Mouse (Mus musculus) embryo, embryonic 11 days (tissue): Measurements from ENCODE around the gene Ankrd63.

Experiments
- DNase-seq: peaks from one replicate; pipeline ENCODE4 v3.0.0-alpha.2; 2015

Gene Ankrd63

GRCm38 (mm10) chr2:118687791-118688190, 16.0 kb downstream of the Ankrd63 start:
- DNase-seq = no peak

GRCm38 (mm10) chr2:118686693-118687092, 17.1 kb downstream of the Ankrd63 start:
- DNase-seq = no peak

- DNase-seq = no peak
These were observed 18.7 kb downstream of the Ankrd63 start for GRCm38 (mm10) chr2:118685088-118685487.

DNA sequence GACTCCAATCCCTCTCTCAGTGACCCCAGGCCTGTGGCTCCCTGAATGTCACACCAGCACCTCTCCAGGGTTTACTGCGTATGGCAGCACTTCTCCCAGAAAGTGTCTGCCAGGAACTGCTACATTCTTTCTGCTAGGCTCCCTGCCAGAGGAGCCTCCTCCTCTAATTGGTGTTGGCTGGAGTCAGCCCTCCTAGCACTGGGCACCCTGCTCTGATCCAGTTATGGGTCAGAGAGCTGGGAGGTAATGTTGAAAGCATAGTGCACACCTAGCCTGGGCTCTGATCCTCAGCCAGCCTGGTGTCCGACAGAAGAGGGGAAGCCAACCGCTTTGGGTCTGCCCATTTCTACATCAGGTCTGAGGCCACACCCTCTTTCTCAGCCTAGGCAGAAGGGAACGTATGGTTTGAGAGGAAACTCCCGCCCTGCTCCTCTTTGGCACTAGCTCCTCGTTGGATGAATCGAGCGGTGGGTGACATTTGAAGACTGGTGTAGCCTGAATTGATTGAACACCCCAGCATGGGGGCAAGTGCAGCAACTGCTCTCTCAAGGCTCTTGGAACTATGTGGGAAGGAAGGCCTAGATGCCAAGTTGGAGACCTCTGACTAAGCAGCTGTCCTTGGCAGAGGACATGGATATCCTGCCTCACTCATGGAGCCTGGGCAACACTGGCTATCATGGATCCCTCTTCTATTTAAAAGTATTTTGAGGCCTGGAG, 21.1 kb downstream of the Ankrd63 start:
- no peak for DNase-seq

- DNase-seq = no peak
These were observed 22.8 kb downstream of the Ankrd63 start for GRCm38 (mm10) chr2:118680926-118681325.

- no peak for DNase-seq
These were observed 24.2 kb downstream of the Ankrd63 start for GRCm38 (mm10) chr2:118679577-118679976.

DNA sequence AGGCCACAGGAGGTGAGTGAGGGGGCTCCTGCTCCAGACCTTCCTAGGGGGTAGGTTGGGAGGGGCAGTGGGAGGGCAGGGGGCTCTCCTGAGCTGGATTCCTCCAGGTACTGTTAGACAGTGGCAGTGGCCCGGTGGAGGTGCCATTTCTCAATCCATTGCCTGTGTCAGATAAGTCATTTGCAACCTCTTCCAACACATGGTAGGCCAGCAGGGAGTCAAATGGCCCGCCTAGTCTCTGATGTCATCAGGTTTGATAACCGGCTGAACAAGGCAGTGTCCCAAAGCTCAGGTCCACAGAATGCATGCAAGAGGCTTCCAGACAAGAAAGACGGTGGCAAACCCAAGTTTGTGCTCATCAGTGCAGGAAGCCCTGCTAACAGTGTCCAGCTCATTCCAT, 25.9 kb downstream of the Ankrd63 start:
- no peak for DNase-seq

GRCm38 (mm10) chr2:118676839-118677741, 26.7 kb downstream of the Ankrd63 start:
- peak; percentile 34 for DNase-seq

DNA sequence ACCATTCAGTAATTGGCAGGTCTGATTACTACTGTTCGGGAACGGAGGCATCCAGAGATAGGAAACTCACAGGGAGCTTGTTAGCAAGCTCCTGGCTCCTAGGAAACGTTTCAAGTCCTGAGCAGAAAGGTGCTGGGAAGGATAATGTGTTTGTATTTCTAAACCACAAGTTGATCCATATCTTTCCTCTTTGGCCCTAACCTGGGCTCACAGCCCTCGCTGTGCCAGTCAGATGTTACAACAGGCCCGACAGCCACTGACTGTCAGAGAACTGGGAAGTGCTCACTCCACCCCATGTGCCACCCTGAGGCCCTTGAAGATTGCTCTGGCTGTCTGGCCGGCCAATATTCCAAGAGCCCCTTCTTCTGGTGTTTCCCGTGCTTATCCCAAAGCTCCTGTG, 29.3 kb downstream of the Ankrd63 start:
- no peak for DNase-seq

DNA sequence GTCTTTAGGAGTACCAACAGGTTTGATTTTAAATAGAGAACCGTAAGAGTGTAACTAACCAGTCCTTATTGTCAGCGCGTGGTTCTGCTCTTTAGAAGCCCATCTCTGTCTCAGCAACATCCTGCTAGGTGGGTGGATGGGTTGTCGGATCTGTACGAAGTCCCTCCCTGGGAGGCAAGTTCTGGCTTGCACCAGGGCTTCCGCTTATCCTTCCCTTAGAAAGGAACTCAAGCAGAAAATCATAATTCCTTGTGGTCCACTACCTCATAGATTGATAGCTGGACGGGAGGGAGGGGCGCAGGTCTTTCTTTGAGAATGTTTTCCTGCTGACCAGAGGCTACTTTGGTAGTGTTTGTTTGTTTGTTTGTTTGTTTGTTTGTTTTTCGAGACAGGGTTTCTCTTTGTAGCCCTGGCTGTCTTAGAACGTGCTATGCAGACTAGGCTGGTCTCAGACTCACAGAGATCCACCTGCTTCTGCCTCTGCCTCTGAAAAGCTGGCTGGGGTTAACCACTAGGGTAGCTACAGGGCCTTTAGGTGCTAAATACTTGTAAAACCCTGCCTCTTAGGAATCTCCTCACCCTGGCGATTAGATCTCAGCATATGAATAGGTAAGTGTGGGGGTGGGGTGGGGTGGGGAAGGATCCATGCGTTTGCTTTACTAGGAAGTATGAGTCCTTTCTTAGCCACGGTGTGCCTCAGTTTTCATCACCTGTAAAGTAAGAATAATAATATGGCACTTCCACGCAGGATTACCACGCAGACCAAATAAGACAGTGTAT, 29.9 kb downstream of the Ankrd63 start:
- no peak for DNase-seq

DNA sequence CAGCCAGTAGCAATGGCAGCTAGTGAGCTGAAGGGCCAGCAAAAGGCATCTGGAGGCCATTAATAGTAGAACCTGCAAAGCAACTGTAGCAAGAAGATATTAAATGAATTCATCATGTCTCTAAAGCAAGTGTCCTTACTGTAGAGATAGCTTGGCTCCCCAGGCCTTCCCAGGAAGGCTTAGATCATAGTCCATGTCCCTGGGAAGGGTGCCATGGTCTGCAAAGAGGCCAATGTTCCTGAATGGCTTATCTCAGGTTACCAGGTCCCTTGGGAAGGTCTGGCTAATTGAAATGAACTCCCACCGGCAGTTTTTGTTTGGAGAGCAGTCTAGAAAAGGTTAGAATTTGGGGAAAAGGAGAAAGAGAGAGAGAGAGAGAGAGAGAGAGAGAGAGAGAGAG, 32.0 kb downstream of the Ankrd63 start:
- DNase-seq = no peak

GRCm38 (mm10) chr2:118669785-118670184, 34.0 kb downstream of the Ankrd63 start:
- DNase-seq = no peak

DNA sequence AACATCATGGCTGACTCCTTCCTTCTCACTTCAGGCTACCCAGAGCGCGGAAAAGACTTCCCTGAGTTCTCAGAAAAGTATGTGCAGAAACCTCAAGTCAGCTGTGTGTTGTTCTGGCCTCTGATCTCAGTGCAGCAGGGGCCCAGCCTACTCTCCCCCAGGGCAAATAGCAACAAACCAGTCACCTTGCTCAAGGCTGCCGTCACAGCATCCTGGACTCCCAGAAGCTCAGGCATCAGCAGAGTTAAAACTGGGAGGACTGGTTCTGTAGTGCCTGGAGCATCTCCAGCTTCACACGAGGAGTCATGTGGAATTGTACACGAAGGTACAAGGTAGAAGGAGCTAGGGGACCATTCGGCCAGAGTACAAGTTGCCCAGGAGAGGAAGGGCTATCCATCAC, 34.5 kb downstream of the Ankrd63 start:
- DNase-seq = no peak

DNA sequence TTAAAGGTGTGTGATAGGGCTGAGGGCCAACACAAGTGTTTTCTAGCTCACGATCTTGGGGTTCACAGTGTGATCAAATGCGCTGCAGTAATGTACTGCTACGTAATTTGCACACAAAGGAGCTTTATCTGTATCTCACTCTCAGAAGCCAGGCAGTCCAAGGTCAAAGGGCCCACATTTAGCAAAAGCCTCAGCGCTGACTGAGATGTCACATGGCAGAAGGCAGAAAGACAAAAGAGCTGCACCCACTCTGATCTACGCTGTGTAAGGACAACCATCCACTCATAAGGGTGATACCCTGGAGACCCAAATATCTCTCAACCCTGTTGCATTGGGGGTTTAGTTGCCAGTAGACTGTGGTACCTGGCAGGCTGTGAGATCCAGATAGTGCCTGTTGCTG, 36.6 kb downstream of the Ankrd63 start:
- DNase-seq = no peak

DNA sequence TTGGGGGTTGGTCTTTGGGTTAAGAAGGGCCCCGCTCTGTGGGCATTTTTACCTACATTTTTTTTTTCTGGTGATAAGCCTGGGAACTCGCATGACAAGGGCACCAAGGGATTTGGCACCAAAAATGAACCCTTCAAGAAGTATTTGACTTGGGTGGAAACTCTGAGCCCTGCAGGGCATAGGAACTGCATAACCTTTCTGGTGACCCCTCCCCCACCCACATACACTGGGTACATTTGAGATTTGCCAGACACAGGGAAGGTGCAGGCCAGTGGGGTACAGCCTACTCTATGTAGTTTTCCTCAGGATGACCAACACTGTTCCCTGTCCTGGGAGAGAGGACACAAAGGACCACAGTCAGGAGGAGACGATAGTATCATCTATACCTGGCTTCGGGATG, 38.1 kb downstream of the Ankrd63 start:
- DNase-seq = no peak

DNA sequence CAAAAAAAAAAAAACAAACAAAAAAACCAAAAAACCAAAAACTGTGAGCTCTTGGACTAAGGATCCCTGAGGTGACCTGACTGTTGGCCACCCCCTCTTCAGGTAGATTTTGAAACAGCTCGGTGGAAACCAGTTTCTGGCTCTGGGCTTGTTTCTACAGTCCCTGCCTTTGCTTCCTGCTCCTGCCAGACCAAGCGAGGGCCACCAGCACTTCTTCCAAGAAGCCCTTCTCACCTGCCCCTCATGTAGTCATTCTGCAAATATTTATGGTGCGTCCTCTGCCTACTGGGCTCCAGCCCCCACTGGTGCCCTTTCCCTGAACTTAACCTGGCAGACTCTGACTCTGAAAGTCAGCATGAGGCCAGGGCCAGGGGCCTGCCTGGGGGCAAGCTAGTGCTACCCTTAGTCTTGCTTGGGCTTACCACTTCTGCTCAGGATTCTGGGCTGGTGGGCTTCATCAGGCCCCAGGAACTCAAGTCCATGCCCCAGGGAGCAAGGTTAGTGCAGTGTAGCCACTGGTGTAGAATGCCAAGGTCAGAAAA, 38.7 kb downstream of the Ankrd63 start:
- no peak for DNase-seq

DNA sequence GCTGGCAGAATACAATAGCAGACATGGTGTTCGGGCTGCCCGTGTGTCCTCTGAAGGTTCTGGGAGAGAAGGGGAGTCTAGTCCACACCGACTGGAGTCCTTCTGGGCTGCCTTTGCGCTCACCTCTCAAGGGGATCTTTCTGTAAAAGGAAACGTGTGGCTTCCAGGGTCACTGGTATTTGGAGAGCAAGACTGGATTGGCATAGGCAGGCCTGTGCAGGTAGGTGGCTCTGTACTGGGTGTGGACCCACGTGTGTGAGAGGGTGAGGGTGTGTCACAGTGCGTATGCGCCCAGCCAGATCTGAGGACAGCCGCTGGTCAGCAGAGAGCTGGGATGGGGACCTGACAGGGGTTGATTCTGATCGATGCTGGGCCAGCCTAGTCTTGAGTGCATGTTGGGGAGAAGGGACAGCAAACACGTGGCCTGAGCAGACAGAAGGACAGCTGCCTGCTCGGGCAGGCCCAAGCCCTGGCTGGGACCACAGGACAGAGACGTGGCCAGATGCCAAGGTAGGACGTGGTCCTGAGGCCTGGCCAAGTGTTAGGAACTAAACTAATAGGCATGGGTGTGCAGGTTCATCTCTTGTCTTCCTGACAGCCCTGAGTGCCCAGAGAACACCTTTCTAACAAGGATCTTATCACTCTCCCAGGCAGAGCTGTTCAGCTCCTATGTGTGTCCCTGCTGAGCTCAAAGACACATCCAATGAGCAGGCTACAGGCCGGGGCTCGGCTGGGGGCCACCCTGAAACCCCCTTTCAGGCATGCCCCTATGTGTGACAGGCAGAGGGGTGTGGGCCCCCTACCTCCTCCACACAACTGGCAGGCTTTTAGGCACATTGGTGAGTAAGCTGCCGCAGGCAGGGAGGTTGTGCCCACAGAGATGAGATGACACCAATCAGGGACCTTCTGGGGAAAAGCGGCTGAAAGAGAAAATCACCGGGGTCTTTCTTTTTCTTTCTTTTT, 39.7 kb downstream of the Ankrd63 start:
- no peak for DNase-seq

- peak; percentile 41 for DNase-seq
These were observed 40.6 kb downstream of the Ankrd63 start, which contains the start of gene Pak6 for GRCm38 (mm10) chr2:118662902-118663803. Gene Pak6 (plus strand): TSS chr2:118663303.

- no peak for DNase-seq
These were observed 41.9 kb downstream of the Ankrd63 start for GRCm38 (mm10) chr2:118661891-118662290.

DNA sequence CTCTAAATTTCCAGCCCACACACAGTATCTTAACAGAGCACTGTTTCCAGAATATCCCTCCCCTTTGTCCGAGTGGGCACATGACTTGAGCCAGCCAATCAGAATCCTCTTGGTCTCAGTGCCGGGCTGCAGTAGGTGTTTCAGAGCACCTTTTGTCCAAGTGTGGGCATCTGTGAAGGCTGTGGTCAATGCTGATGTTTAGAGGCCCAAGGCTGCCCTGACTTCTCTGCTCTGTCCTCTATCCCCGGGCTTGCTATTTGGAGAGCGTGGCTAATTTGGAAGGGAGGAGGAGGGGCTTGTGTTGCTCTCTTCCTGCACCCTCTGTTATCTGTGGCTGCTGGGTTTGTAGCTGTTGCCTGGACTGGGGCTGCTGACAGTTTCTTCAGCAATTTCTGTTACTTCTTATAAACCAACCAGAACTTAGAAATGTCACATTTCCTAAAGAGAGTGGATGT, 43.7 kb downstream of the Ankrd63 start:
- peak; percentile 80 for DNase-seq

- DNase-seq = no peak
These were observed 44.3 kb downstream of the Ankrd63 start for GRCm38 (mm10) chr2:118659493-118659892.
